ENCODE assay signal across 10 mouse cellular contexts in genomic region chr11:88626576-88626975, GRCm38 (mm10).
A peak's percentile ranks its signal among the peaks of the same experiment; 100 is the strongest.
DNase-seq lines count a peak whose midpoint lies in the region; ATAC-seq lines count a peak whose summit lies in the region.
"Had no signal": no experiment of that assay in that cellular context is flagged by ENCODE, and none has a peak within 500 bp of the region (broad histone marks: within the 10 kb centered on the region; RNA-seq: fewer than 3 reads in every experiment).

No protein-coding gene starts in this region.

- intact Hi-C loops in heart, postnatal 25 days (cut with DNase I), result no loop called here
- intact Hi-C loops in left cerebral cortex, postnatal 14 days (cut with DNase I), result loop anchor here (5.0 kb wide), 1 partner anchor 44 kb away; no protein-coding TSS in a partner anchor

- no peaks in the 10 kb centered on the region for H3K9me3 ChIP-seq in heart, embryonic 12.5 days (replicated peaks)
- H3K9me3 ChIP-seq: embryonic facial prominence, embryonic 15.5 days; limb, embryonic 15.5 days had no signal

- H3K27me3 ChIP-seq in heart, embryonic 12.5 days (replicated peaks), result no peaks in the 10 kb centered on the region
- H3K27me3 ChIP-seq: embryonic facial prominence, embryonic 15.5 days; limb, embryonic 15.5 days had no signal

- H3K36me3 ChIP-seq in heart, embryonic 12.5 days, result no peaks in the 10 kb centered on the region
- H3K36me3 ChIP-seq: embryonic facial prominence, embryonic 15.5 days; limb, embryonic 15.5 days had no signal

- H3K27ac ChIP-seq in heart, embryonic 12.5 days (ENCODE audit: poor library complexity, severe bottlenecking), result peak overlapping the region; percentile 1; the same call in 1 of the 2 replicates
- H3K27ac ChIP-seq: embryonic facial prominence, embryonic 15.5 days; limb, embryonic 15.5 days had no signal

- 68% methylated on average over 8 of the region's 8 CpGs for WGBS in heart, embryonic 12.5 days

- no peak overlapping the region for H3K4me2 ChIP-seq in heart, embryonic 12.5 days
- H3K4me2 ChIP-seq: embryonic facial prominence, embryonic 15.5 days; limb, embryonic 15.5 days had no signal

- H3K4me1 ChIP-seq in heart, embryonic 12.5 days (replicated peaks), result peaks cover 90% of the 10 kb centered on the region

- DNase-seq in heart, adult 11 months, result peak; percentile 97
- no peak for DNase-seq in heart, postnatal 25 days (ENCODE audit: low spot score)
- DNase-seq in Muller cell, postnatal 12 days (ENCODE audit: inconsistent ontology term), result peak; percentile 44
- peak; percentile 64 to 65 for DNase-seq in kidney, adult 8-10 months
- DNase-seq in cerebellum, adult 11 months, result no peak
- DNase-seq in left cerebral cortex, postnatal 14 days (ENCODE audit: low spot score in 2 of 2), result no peak

- no peak overlapping the region for H3K4me3 ChIP-seq in heart, embryonic 12.5 days
- H3K4me3 ChIP-seq: embryonic facial prominence, embryonic 15.5 days; limb, embryonic 15.5 days had no signal

- H3K9ac ChIP-seq in heart, embryonic 12.5 days, result no peak overlapping the region
- H3K9ac ChIP-seq: embryonic facial prominence, embryonic 15.5 days; limb, embryonic 15.5 days had no signal

- ATAC-seq in heart, embryonic 12.5 days (ENCODE audit: insufficient number of reproducible peaks, low FRiP score), result no peak
- ATAC-seq in cerebellum, adult (ENCODE audit: insufficient number of reproducible peaks, low FRiP score, low TSS enrichment), result no peak

Comparison
In these comparisons a context has a peak if more than half of its experiments do, and no peak if none do; other contexts are left out.
1. DNase-seq: peak in heart, adult 11 months (single experiment), Muller cell, postnatal 12 days (single experiment) and kidney, adult 8-10 months (2 of 2); none in heart, postnatal 25 days (single experiment), cerebellum, adult 11 months (single experiment) and left cerebral cortex, postnatal 14 days (0 of 2).